Mouse (Mus musculus) CH12.LX (cell line): ENCODE measurements around the gene Srrm4.

ENCODE experiments used
- CTCF ChIP-seq, 2 experiments: IDR thresholded peaks in 1 of 2; conservative IDR thresholded peaks in 1 of 2; 2 replicates each; pipeline ENCODE4 v1.5.1; 2011 to 2012; ENCODE audit warnings: low read depth in 2 of 2, low read length in 2 of 2, improper control_type of control experiment in 1 of 2, inconsistent platforms in 1 of 2, mild to moderate bottlenecking in 1 of 2, moderate library complexity in 1 of 2
- JUN ChIP-seq: IDR thresholded peaks from 2 replicates; pipeline ENCODE4 v1.6.1; 2011; ENCODE audit warnings: low read depth, mild to moderate bottlenecking, low read length, improper control_type of control experiment, moderate library complexity; ENCODE audit not compliant: insufficient read depth
- MAZ ChIP-seq: IDR thresholded peaks from 2 replicates; pipeline ENCODE4 v1.6.1; 2012; ENCODE audit warnings: low read depth, mild to moderate bottlenecking, inconsistent platforms, low read length, improper control_type of control experiment, moderate library complexity
- MEF2A ChIP-seq: IDR thresholded peaks from 2 replicates; pipeline ENCODE4 v1.6.1; 2014; ENCODE audit warnings: low read depth, mild to moderate bottlenecking, inconsistent platforms, low read length, improper control_type of control experiment, borderline replicate concordance
- POLR2A ChIP-seq: IDR thresholded peaks from 2 replicates; pipeline ENCODE4 v1.6.1; 2011; ENCODE audit warnings: low read depth, mild to moderate bottlenecking, improper control_type of control experiment, low read length
- USF2 ChIP-seq: conservative IDR thresholded peaks from 2 replicates; pipeline ENCODE4 v1.6.1; 2011; ENCODE audit warnings: low read depth, low read length, improper control_type of control experiment
- ZKSCAN1 ChIP-seq: IDR thresholded peaks from 2 replicates; pipeline ENCODE4 v1.6.1; 2012; ENCODE audit warnings: low read depth, inconsistent platforms, low read length, improper control_type of control experiment, borderline replicate concordance

DNA sequence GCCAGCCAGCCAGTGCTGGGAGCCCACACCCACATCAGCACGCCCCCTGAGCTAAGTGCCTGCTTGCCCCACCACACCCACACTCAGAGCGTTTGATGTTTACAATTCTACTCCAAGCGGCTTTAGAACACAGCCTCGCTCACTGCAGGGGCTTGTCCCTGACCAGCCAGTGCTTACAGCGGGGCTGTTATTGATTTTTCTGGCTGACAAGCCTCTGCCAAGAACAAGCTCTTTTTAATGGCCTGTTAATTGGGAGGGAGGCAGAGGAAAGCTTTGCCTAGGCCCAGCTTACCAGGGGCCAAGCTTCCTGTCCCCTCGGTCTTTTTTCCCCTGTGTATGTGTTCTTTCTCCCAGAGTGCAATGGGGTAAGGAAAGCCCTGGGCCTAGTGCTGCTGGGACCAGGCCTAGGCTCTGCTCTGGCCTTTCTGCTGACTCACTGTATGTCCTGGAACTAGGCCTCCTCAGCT, 170.8 kb downstream of the Srrm4 start:
- no peak for TF ChIP-seq CTCF (conservative IDR thresholded peaks at IDR 0.05 in 1 of 2, IDR thresholded peaks at IDR 0.05 in 1 of 2; ENCODE audit: low read depth in 2 of 2, low read length in 2 of 2)
- TF ChIP-seq POLR2A: no peak
- TF ChIP-seq ZKSCAN1: no peak
- no peak for TF ChIP-seq MEF2A
- TF ChIP-seq USF2: no peak
- no peak for TF ChIP-seq MAZ
- TF ChIP-seq JUN: no peak
